Mouse (Mus musculus) midbrain, embryonic 12.5 days (tissue): ENCODE data around the gene Scarf1. TPM values are rescaled to one million over a fixed set of nuclear protein-coding genes. Genes with fewer than 3 reads are reported as not detected.
A peak's percentile ranks its signal among the peaks of the same experiment; 100 is the strongest.

ENCODE experiments used
- ATAC-seq: fragments of 200-750 bp; cut with Nextera tagmentation; 2 replicates; pipeline ENCODE4 v1.8.0; 2017; ENCODE audit warnings: low read depth, moderate TSS enrichment, moderate library complexity; ENCODE audit not compliant: low FRiP score
- H3K27ac ChIP-seq: fragments of 300-500 bp; sonication (generic); replicated peaks from 2 replicates; pipeline ENCODE4 v1.5.1; 2016; ENCODE audit warnings: mild to moderate bottlenecking
- H3K27me3 ChIP-seq: fragments of 300-500 bp; sonication (generic); 2 replicates; pipeline ENCODE4 v1.6.1; 2016; ENCODE audit warnings: mild to moderate bottlenecking
- H3K36me3 ChIP-seq: fragments of 300-500 bp; sonication (generic); 2 replicates; pipeline ENCODE4 v1.6.1; 2016
- H3K4me1 ChIP-seq: fragments of 300-500 bp; sonication (generic); 2 replicates; pipeline ENCODE4 v1.6.1; 2016
- H3K4me2 ChIP-seq: fragments of 300-500 bp; sonication (generic); replicated peaks from 2 replicates; pipeline ENCODE4 v1.6.1; 2016; ENCODE audit warnings: mild to moderate bottlenecking, moderate library complexity
- H3K4me3 ChIP-seq: fragments of 300-500 bp; sonication (generic); 2 replicates; pipeline ENCODE4 v1.5.1; 2016; ENCODE audit warnings: mild to moderate bottlenecking
- H3K9ac ChIP-seq: fragments of 300-500 bp; sonication (generic); replicated peaks from 2 replicates; pipeline ENCODE4 v1.6.1; 2016; ENCODE audit warnings: mild to moderate bottlenecking, moderate library complexity
- H3K9me3 ChIP-seq: fragments of 300-500 bp; sonication (generic); 2 replicates; pipeline ENCODE4 v1.6.1; 2016; ENCODE audit warnings: mild to moderate bottlenecking
- WGBS: fragments of 180-500 bp; shearing (Covaris S2); methylation state at CpG from one replicate; pipeline ENCODE4 v1.1.7; 2016; 5-methylcytosine and 5-hydroxymethylcytosine counted together
- microRNA counts: library from miRNA; unstranded; fragments of <30 nt; microRNA quantifications from one replicate; lab custom pipeline; 2017
- microRNA-seq: library from miRNA; unstranded; fragments of <30 nt; microRNA quantifications from one replicate; pipeline ENCODE4, GENCODE M21; 2017
- polyA plus RNA-seq: library from polyadenylated mRNA; unstranded; fragments of >200 nt; fragmentation: Nextera tagmentation; extraction: Ambion mirVana; gene quantifications from 2 replicates; pipeline ENCODE4 v1.2.1, GENCODE M21; 2016

Scarf1 gene
- polyA plus RNA-seq, 1 experiment from 2014 or later: 4.7 TPM

DNA sequence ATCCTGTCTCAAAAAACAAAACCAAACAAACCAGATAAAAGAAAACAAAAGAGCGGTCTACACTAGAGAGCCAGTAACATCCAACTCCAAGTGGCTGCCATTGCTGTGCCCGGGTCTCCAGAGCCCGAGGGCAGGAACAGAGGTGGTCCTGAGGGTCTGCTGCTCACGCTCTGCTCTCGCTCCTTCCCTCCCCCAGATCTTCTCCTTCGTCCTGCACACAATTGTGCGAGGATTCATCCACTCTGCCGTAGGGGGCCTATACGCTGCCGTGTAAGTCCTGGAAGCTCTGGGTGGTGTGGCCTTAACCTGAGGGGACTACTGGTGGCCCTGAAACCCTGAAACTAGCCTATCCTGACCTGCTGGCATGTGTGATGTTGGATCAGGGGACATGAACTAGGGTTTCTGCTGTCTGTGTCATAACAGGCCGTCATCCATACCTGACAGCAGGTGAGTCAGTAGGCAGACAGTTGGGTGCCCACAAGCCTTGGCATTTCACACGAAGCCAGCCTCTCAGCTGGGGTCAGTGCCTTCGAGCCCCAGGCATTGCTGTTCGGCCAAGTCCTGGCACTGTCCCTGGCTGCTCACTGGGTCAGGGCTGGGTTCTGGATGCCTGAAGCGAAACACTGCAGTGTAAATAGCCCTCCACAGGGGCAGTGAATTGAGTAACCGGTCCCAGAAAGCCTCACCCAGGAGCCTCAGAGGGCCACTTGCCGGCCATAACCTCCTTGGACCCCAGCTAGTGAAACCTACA is 57.2 kb downstream of the Scarf1 start:
- Histone ChIP-seq H3K9ac (no peak overlapping the region), H3K4me1 (peaks cover 15% of the 10 kb centered on the region), H3K27ac (no peak overlapping the region), H3K9me3 (no peaks in the 10 kb centered on the region), H3K4me2 (no peak overlapping the region), H3K4me3 (no peak overlapping the region), H3K27me3 (no peaks in the 10 kb centered on the region), H3K36me3 (peaks cover 27% of the 10 kb centered on the region)
- WGBS: 92% methylated on average over 17 of the region's 17 CpGs
- ATAC-seq: no peak

DNA sequence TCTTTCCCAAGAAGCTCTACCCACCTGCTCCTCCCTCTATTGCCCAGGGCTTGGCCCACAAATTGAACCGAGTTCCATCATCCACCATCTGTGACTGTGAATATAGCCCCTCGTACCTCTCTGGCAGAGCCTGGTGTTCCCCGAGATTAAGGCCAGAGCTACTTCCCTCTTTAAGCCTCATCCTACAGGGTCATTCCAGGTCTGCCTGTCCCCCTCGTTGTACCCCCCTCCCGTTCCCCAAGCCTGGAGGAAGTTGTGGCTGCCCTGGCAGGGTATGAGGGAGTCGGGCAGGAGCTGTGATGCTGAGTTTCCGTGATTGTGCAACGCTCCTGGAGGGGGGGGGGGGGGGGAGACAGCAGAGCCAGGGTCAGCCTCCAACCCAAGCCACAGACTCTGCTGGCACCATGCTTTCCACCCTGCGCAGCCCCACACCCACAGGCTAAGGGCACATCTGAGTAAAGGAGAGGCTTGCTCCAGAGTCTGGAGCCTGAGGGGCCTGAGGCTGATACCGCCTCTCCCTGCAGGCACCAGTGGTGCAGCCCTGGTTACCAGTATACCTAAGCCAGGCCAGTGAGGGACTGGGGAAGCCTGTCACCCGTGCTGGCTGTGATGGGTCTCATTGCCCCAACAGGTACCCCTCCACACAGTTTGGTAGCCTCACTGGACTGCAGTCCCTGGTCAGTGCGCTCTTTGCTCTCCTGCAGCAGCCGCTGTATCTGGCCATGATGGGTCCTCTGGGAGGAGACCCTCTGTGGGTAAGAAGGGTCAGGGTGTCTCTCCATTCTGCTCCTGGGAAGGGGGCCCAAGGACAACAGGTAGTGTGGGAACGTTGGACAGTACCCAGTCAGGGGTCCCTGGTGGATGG is 58.0 kb downstream of the Scarf1 start:
- no peak overlapping the region for H3K4me2 ChIP-seq
- H3K4me1 ChIP-seq: peaks cover 15% of the 10 kb centered on the region
- peaks cover 25% of the 10 kb centered on the region for H3K36me3 ChIP-seq
- no peak overlapping the region for H3K27ac ChIP-seq
- no peak overlapping the region for H3K4me3 ChIP-seq
- ATAC-seq: no peak
- H3K9ac ChIP-seq: peak overlapping the region; percentile 20; the same call in 1 of the 2 replicates
- H3K27me3 ChIP-seq: no peaks in the 10 kb centered on the region
- 80% methylated on average over 13 of the region's 14 CpGs for WGBS
- H3K9me3 ChIP-seq: no peaks in the 10 kb centered on the region

DNA sequence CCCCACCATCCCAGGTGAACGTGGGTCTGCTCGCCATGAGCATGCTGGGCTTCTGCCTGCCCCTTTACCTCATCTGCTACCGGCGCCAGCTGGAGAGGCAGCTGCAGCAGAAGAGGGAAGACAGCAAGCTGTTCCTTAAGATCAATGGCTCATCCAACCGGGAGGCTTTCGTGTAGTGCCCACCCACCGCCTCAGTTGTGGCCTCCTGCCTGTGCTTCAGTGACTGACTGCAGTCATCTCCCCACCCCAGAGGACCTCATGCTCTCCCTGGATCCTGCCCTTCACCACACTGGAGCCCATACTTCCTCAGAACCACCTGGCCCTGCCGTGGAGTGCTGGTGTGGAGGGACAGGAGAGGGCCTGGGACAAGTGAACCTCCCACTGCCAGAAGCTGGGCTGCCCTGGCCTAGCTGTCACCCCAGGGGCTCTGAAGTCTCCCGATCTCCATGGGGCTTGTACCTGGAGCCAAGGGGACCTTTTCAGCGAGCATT is 59.0 kb downstream of the Scarf1 start:
- H3K9ac ChIP-seq: peak overlapping the region; percentile 20; the same call in 1 of the 2 replicates
- H3K4me2 ChIP-seq: peak overlapping the region; percentile 2; the same call in 1 of the 2 replicates
- no peaks in the 10 kb centered on the region for H3K9me3 ChIP-seq
- 7% methylated on average over 10 of the region's 10 CpGs for WGBS
- H3K27me3 ChIP-seq: no peaks in the 10 kb centered on the region
- peak overlapping the region; percentile 80 for H3K27ac ChIP-seq
- H3K4me3 ChIP-seq: no peak overlapping the region
- H3K4me1 ChIP-seq: peaks cover 15% of the 10 kb centered on the region
- ATAC-seq: 0 out of 2 replicates have a peak, but pooled peaks have one; percentile 20
- H3K36me3 ChIP-seq: peaks cover 17% of the 10 kb centered on the region

DNA sequence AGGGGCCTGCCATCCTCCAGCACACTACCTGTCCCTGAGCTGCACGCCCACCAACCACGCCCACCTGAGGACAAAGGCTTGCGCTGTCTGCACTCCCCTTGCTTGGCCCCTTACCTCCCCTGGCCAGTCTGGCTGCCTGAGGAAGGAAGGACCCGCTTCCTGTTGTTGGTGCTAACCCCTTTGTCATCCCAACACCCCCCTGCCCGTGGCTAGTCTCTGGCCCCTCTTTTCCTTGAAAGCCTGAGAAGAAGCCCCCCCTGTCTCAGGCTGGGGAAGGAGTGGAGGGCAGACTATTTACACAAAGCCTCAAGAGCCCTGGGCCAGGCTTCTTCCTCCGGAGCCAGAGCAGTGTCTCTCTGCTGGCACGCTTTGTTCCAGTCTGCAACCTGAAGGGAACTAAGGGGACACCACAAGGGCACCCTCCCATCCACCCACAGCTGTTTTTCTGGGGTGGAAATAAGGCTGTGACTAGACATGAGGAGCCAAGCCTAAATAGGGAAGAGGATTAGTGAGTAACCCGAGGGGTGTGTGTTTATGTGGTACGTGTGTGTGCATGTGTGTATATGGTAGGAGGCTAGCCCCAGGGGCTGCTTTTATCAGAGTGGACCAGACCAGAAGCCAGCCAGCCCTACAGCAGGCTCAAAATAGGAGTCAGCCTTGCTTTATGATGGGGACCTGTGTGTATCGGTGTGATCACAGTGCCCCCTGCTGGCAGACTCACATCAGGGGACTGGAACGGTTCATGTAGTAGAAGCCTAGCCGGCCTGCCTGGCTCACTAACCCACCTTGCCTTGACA is 59.7 kb downstream of the Scarf1 start:
- Histone ChIP-seq H3K36me3 (peaks cover 15% of the 10 kb centered on the region), H3K4me1 (peaks cover 15% of the 10 kb centered on the region), H3K4me2 (peak overlapping the region; percentile 2; the same call in 1 of the 2 replicates), H3K27ac (peak overlapping the region; percentile 80), H3K4me3 (no peak overlapping the region), H3K27me3 (no peaks in the 10 kb centered on the region), H3K9ac (peak overlapping the region; percentile 20; the same call in 1 of the 2 replicates), H3K9me3 (no peaks in the 10 kb centered on the region)
- WGBS: 10% methylated on average over 12 of the region's 12 CpGs
- peak; percentile 88 for ATAC-seq

DNA sequence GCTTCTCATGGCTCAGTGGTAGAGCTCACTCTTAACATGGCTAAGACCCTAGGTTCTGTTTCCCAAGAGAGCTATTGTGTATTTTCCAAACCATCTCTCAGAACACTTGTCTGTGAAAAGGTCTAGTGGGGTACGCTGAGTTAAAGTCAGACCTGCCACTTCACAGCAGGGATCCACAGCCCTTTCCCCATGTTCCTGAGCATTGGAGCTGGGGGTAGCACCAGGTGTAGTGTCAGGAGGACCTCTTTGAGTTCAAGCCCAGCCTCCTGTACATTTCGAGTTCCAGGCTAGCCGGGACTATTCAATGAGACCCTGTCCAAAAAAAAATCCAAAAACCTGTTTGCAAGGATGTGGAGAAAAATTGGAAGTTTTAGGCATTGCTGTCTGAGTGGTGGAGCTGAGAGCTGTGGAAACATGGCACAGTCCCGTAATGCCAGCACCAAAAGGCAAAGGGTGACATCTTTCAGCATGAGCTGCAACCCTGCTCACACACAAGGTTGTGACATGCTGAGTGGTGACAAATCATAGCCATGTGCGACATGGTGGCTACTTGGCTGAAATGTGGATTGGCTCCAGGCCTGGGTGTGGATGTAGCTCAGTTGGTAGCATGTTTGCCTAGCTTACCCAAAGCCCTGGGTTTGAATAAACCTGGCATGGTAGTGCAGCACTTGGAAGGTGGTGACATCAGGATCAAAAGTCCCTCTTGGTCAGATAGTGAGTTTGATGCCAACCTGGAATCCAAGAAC is 61.2 kb downstream of the Scarf1 start:
- H3K27ac ChIP-seq: no peak overlapping the region
- no peaks in the 10 kb centered on the region for H3K27me3 ChIP-seq
- 86% methylated on average over 5 of the region's 5 CpGs for WGBS
- no peak overlapping the region for H3K4me3 ChIP-seq
- ATAC-seq: no peak
- H3K9ac ChIP-seq: no peak overlapping the region
- H3K4me1 ChIP-seq: peaks cover 15% of the 10 kb centered on the region
- no peaks in the 10 kb centered on the region for H3K9me3 ChIP-seq
- 0 out of 2 replicates have a peak, but pooled peaks cover under 1% of the 10 kb centered on the region for H3K36me3 ChIP-seq
- H3K4me2 ChIP-seq: no peak overlapping the region

DNA sequence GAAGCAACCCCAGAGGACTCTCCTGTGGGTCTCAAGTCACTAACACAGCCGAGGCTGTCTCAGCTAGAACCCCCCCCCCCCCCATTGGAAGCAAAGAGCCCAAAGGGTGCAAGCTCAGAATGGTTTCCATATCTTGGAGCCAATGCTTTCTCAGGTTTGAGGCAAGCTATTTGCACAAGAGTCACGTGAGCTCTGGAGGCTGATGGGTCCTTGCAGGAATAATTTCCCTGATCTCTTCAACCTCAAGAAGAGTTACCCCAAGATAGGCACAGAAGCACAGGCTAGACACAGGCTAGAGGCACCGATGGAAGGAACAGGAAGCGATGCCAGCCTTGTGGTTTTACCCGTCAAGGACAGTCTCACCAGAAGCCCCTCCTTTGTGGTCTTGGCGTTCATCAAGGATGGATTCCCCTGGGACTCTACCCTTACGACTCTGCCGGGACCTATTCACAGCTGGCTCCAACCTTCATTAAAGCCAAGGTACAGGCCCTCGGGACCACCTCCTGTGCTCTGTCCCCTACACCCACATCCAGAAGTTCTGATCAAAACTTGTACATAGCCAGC is 62.3 kb downstream of the Scarf1 start:
- 75% methylated on average over 9 of the region's 9 CpGs for WGBS
- no peak overlapping the region for H3K4me2 ChIP-seq
- peaks cover 15% of the 10 kb centered on the region for H3K4me1 ChIP-seq

More for the DNA sequence above, 62.3 kb downstream of the Scarf1 start:
- no peak overlapping the region for H3K27ac ChIP-seq
- no peak overlapping the region for H3K4me3 ChIP-seq
- H3K27me3 ChIP-seq: no peaks in the 10 kb centered on the region
- ATAC-seq: no peak
- no peak overlapping the region for H3K9ac ChIP-seq
- no peaks in the 10 kb centered on the region for H3K9me3 ChIP-seq
- no peaks in the 10 kb centered on the region for H3K36me3 ChIP-seq

MicroRNAs encoded within 50 kb of the gene (microRNA counts, 519-probe panel; counts per million panel counts)
- microRNA mmu-miR-22 (lab: Ali Mortazavi, UCI): 7,062 counts per million, percentile 79 among the panel's probes with 10 or more counts

Small RNAs within 50 kb of the gene (microRNA-seq; reads per million reads assigned to microRNA genes)
- 3,757 reads per million, percentile 88 among the genes with 10 or more reads in this experiment for gene Mir22
- not detected for gene Mir3971

Other genes with a start within 250 kb of the Scarf1 start
- gene Rpa1, start 165.2 kb upstream of the Scarf1 start, polyA plus RNA-seq: 107 and 110 TPM in 2 replicates
- 16.3 and 16.6 TPM in 2 replicates for gene Smyd4, start 165.1 kb upstream of the Scarf1 start, polyA plus RNA-seq
- 45.8 and 73.3 TPM in 2 replicates for gene Serpinf1, start 90.8 kb upstream of the Scarf1 start, polyA plus RNA-seq
- 0.16 TPM in 1 of 2 replicates, not detected in the other for gene Serpinf2, start 73.9 kb upstream of the Scarf1 start, polyA plus RNA-seq
- gene Wdr81, start 58.8 kb upstream of the Scarf1 start, polyA plus RNA-seq: 8.6 and 9.4 TPM in 2 replicates
- gene Tlcd2, start 51.8 kb upstream of the Scarf1 start, polyA plus RNA-seq: 5.9 and 9.1 TPM in 2 replicates
- gene Prpf8, start 26.7 kb upstream of the Scarf1 start, polyA plus RNA-seq: 78.5 and 81.6 TPM in 2 replicates
- gene Rilp, start 3.4 kb upstream of the Scarf1 start, polyA plus RNA-seq: 0.30 and 0.66 TPM in 2 replicates
- gene Slc43a2, start 18.2 kb downstream of the Scarf1 start, polyA plus RNA-seq: 12.7 and 15.4 TPM in 2 replicates
- 107 and 114 TPM in 2 replicates for gene Pitpna, start 74.6 kb downstream of the Scarf1 start, polyA plus RNA-seq
- 27.2 and 28.4 TPM in 2 replicates for gene Inpp5k, start 117.4 kb downstream of the Scarf1 start, polyA plus RNA-seq
- 15.5 and 16.4 TPM in 2 replicates for gene Myo1c, start 137.0 kb downstream of the Scarf1 start, polyA plus RNA-seq
- gene Crk, start 165.7 kb downstream of the Scarf1 start, polyA plus RNA-seq: 140 and 142 TPM in 2 replicates
- gene Ywhae, start 219.3 kb downstream of the Scarf1 start, polyA plus RNA-seq: 1,324 and 1,373 TPM in 2 replicates